In the genomic region with DNA sequence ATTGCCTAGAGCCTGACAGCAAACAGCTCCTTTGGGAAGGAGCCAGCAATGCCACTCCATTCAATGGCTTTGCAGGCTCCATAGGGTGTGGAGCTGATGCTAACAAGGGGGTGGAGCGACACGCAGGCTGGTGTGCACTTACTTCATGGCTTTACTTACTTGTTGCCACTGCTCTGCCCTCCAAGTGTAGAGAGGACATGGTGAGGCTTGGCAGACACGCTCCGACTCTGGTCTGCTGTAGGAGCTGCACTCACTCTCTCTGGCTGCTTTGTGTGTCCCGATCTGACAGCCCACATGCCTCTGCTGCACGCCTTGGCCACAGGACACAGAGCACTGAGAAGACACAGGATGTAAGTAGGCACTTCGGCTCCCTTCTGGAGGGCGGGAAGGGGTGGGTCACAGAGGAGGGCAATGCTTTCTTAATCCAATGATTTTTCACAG, we compare ENCODE assay signal across 9 mouse cellular contexts. TPM values are rescaled to one million over a fixed set of nuclear protein-coding genes. Genes with fewer than 3 reads are reported as not detected.
DNase-seq lines count a peak whose midpoint lies in the region; ATAC-seq and TF ChIP-seq lines count a peak whose summit lies in the region.
"Had no signal": no experiment of that assay in that cellular context is flagged by ENCODE, and none has a peak within 500 bp of the region (broad histone marks: within the 10 kb centered on the region; RNA-seq: fewer than 3 reads in every experiment).

A gene (plus strand): TSS at position 168 of the 441 bp plus-strand sequence.

- H3K36me3 ChIP-seq in heart, embryonic 11.5 days (ENCODE audit: control insufficient read depth, insufficient read depth, low read length) = no peaks in the 10 kb centered on the region
- H3K36me3 ChIP-seq in embryonic facial prominence, embryonic 14.5 days (ENCODE audit: control insufficient read depth, insufficient read depth, low read length) = peaks cover 8% of the 10 kb centered on the region; the same call in 1 of the 2 replicates
- no peaks in the 10 kb centered on the region for H3K36me3 ChIP-seq in midbrain, embryonic 16.5 days (ENCODE audit: control insufficient read depth, insufficient read depth, low read length)

- H3K27me3 ChIP-seq in heart, embryonic 11.5 days (ENCODE audit: control insufficient read depth, insufficient read depth, low read length) = no peaks in the 10 kb centered on the region
- H3K27me3 ChIP-seq in embryonic facial prominence, embryonic 14.5 days (replicated peaks; ENCODE audit: control insufficient read depth, insufficient read depth, low read length) = no peaks in the 10 kb centered on the region
- H3K27me3 ChIP-seq in midbrain, embryonic 16.5 days (ENCODE audit: control insufficient read depth, insufficient read depth, low read depth, low read length) = no peaks in the 10 kb centered on the region

- DNase-seq in heart, postnatal 4 days = no peak
- DNase-seq in embryonic facial prominence, embryonic 14.5 days (ENCODE audit: low spot score) = peak; percentile 59
- peak; percentile 42 for DNase-seq in kidney, postnatal 14 days
- DNase-seq in layer of hippocampus, adult 11-12 months (ENCODE audit: low spot score) = no peak
- no peak for DNase-seq in frontal cortex, postnatal 36 days (ENCODE audit: low spot score in 2 of 2)
- DNase-seq in layer of hippocampus, adult 2 months (ENCODE audit: low spot score in 2 of 2) = no peak

- ATAC-seq in heart, embryonic 11.5 days (replicated peaks; ENCODE audit: insufficient number of reproducible peaks, low FRiP score, low TSS enrichment) = peak; percentile 49; the same call in 1 of the 2 replicates
- ATAC-seq in embryonic facial prominence, embryonic 14.5 days (ENCODE audit: low read depth) = 0 out of 2 replicates have a peak, but pooled peaks have one; percentile 22
- ATAC-seq in midbrain, embryonic 16.5 days = no peak

- H3K4me3 ChIP-seq in heart, embryonic 11.5 days (ENCODE audit: low read depth, low read length) = no peak within 1 kb of the TSS; the same call in 1 of the 2 replicates
- no peak within 1 kb of the TSS for H3K4me3 ChIP-seq in embryonic facial prominence, embryonic 14.5 days (ENCODE audit: low read depth, low read length)
- H3K4me3 ChIP-seq in midbrain, embryonic 16.5 days (ENCODE audit: low read depth, low read length) = no peak within 1 kb of the TSS
- no peak within 1 kb of the TSS for H3K4me3 ChIP-seq in layer of hippocampus, adult 2 months

- H3K4me2 ChIP-seq in heart, embryonic 11.5 days = peak within 1 kb of the TSS; percentile 43
- peak within 1 kb of the TSS; percentile 16; the same call in 1 of the 2 replicates for H3K4me2 ChIP-seq in embryonic facial prominence, embryonic 14.5 days (ENCODE audit: low read depth, low read length)
- H3K4me2 ChIP-seq in midbrain, embryonic 16.5 days (ENCODE audit: low read length) = peak within 1 kb of the TSS; percentile 19; the same call in 1 of the 2 replicates

- H3K27ac ChIP-seq in heart, embryonic 11.5 days (ENCODE audit: low read depth, low read length) = peak within 1 kb of the TSS; percentile 55
- no peak within 1 kb of the TSS for H3K27ac ChIP-seq in embryonic facial prominence, embryonic 14.5 days (replicated peaks; ENCODE audit: low read depth, low read length)
- H3K27ac ChIP-seq in midbrain, embryonic 16.5 days (ENCODE audit: low read length) = no peak within 1 kb of the TSS
- no peak within 1 kb of the TSS for H3K27ac ChIP-seq in layer of hippocampus, adult 2 months
- H3K27ac ChIP-seq: macrophage had no signal

- peaks cover 23% of the 10 kb centered on the region for H3K4me1 ChIP-seq in heart, embryonic 11.5 days (ENCODE audit: control insufficient read depth, insufficient read depth, low read length)
- H3K4me1 ChIP-seq in embryonic facial prominence, embryonic 14.5 days (ENCODE audit: control insufficient read depth, insufficient read depth, low read length) = 0 out of 2 replicates have a peak, but pooled peaks cover 4% of the 10 kb centered on the region
- H3K4me1 ChIP-seq in midbrain, embryonic 16.5 days (ENCODE audit: control insufficient read depth, insufficient read depth, low read length) = peaks cover 2% of the 10 kb centered on the region; the same call in 1 of the 2 replicates

- no peak for TF ChIP-seq CTCF in layer of hippocampus, adult 2 months (conservative IDR thresholded peaks at IDR 0.05)

- H3K9ac ChIP-seq in heart, embryonic 11.5 days (ENCODE audit: low read depth, low read length) = no peak within 1 kb of the TSS
- H3K9ac ChIP-seq in embryonic facial prominence, embryonic 14.5 days (ENCODE audit: low read depth, low read length) = no peak within 1 kb of the TSS
- H3K9ac ChIP-seq in midbrain, embryonic 16.5 days (ENCODE audit: low read depth, low read length) = no peak within 1 kb of the TSS

- 27% methylated on average over 8 of the region's 8 CpGs for WGBS in heart, embryonic 11.5 days (ENCODE audit: insufficient replicate concordance)
- 26% methylated on average over 8 of the region's 8 CpGs for WGBS in embryonic facial prominence, embryonic 14.5 days
- 3% methylated on average over 8 of the region's 8 CpGs for WGBS in midbrain, embryonic 16.5 days

- no peaks in the 10 kb centered on the region for H3K9me3 ChIP-seq in heart, embryonic 11.5 days (replicated peaks; ENCODE audit: control insufficient read depth, low read length)
- no peaks in the 10 kb centered on the region for H3K9me3 ChIP-seq in embryonic facial prominence, embryonic 14.5 days (ENCODE audit: control insufficient read depth, low read length)
- no peaks in the 10 kb centered on the region for H3K9me3 ChIP-seq in midbrain, embryonic 16.5 days (replicated peaks; ENCODE audit: control insufficient read depth, low read length, poor library complexity, severe bottlenecking)

RNA-seq across cellular contexts. Expression of the gene that starts here (rescaled TPM):
- 2.5 and 3.1 TPM in 2 replicates for polyA plus RNA-seq in heart, embryonic 11.5 days (2014; fragmentation: Nextera tagmentation; extraction: Ambion mirVana)
- total RNA-seq in heart, postnatal 4 days (2021) = under 1 TPM; 0.33 to 0.43 TPM
- polyA plus RNA-seq in embryonic facial prominence, embryonic 14.5 days (2014; fragmentation: Nextera tagmentation; extraction: Ambion mirVana) = 0.58 and 0.61 TPM in 2 replicates
- polyA plus RNA-seq in midbrain, embryonic 16.5 days (2015; fragmentation: Nextera tagmentation; extraction: Ambion mirVana) = 0.17 and 0.58 TPM in 2 replicates
- under 1 TPM; 0.15 to 0.27 TPM for total RNA-seq in layer of hippocampus, adult 2 months (2021)
- polyA plus RNA-seq: macrophage had no signal

Comparison
In these comparisons a context has a peak if more than half of its experiments do, and no peak if none do; other contexts are left out.
1. Peak in DNase-seq, ATAC-seq and H3K4me2 ChIP-seq in embryonic facial prominence, embryonic 14.5 days; RNA of the gene not detected or under 1 TPM.